Mouse (Mus musculus) right cerebral cortex, postnatal 14 days (tissue): ENCODE results near the gene Aamdc.

Source experiments
- DNase-seq: peaks from one replicate; pipeline ENCODE4 v3.0.0; 2022

Aamdc gene

GRCm38 (mm10) chr7:97579067-97579975 is at the start of gene Aamdc, which contains the start of gene Rsf1:
TSS of gene Aamdc (minus strand) at chr7:97579497.
TSS of gene Rsf1 (plus strand) at chr7:97579889.
- DNase-seq: peak; percentile 94

- no peak for DNase-seq
Observed at GRCm38 (mm10) chr7:97623402-97623801, 44.1 kb upstream of the Aamdc start.

- DNase-seq: no peak
Observed at GRCm38 (mm10) chr7:97622676-97623075, 43.4 kb upstream of the Aamdc start.

- no peak for DNase-seq
Observed at GRCm38 (mm10) chr7:97621346-97621745, 42.0 kb upstream of the Aamdc start.

- no peak for DNase-seq
Observed at GRCm38 (mm10) chr7:97598548-97598947, 19.3 kb upstream of the Aamdc start.

GRCm38 (mm10) chr7:97593535-97593934 is 14.2 kb upstream of the Aamdc start:
- DNase-seq: no peak

- no peak for DNase-seq
Observed at GRCm38 (mm10) chr7:97592396-97592795, 13.1 kb upstream of the Aamdc start.

GRCm38 (mm10) chr7:97591336-97591735 is 12.0 kb upstream of the Aamdc start:
- DNase-seq: no peak

GRCm38 (mm10) chr7:97590488-97590887 is 11.2 kb upstream of the Aamdc start:
- DNase-seq: no peak

GRCm38 (mm10) chr7:97588506-97588905 is 9.2 kb upstream of the Aamdc start:
- no peak for DNase-seq

- peak; percentile 70 for DNase-seq
Observed at GRCm38 (mm10) chr7:97580843-97581214, 1.5 kb upstream of the Aamdc start.

GRCm38 (mm10) chr7:97579976-97580842 is 912 bp upstream of the Aamdc start:
- DNase-seq: peak; percentile 57

GRCm38 (mm10) chr7:97578361-97579066 is 783 bp downstream of the Aamdc start:
- DNase-seq: peak; percentile 26

GRCm38 (mm10) chr7:97570389-97570788 is 8.9 kb downstream of the Aamdc start:
- DNase-seq: no peak

GRCm38 (mm10) chr7:97569372-97569771 is 9.9 kb downstream of the Aamdc start:
- no peak for DNase-seq

- DNase-seq: no peak
Observed at GRCm38 (mm10) chr7:97563576-97563975, 15.7 kb downstream of the Aamdc start.

- DNase-seq: no peak
Observed at GRCm38 (mm10) chr7:97550673-97551072, 28.6 kb downstream of the Aamdc start.

GRCm38 (mm10) chr7:97549301-97549700 is 30.0 kb downstream of the Aamdc start:
- DNase-seq: no peak

GRCm38 (mm10) chr7:97546462-97546861 is 32.8 kb downstream of the Aamdc start:
- DNase-seq: no peak

- no peak for DNase-seq
Observed at GRCm38 (mm10) chr7:97536571-97536970, 42.7 kb downstream of the Aamdc start.

GRCm38 (mm10) chr7:97535531-97535930 is 43.8 kb downstream of the Aamdc start:
- no peak for DNase-seq

- DNase-seq: no peak
Observed at GRCm38 (mm10) chr7:97519935-97520334, 59.4 kb downstream of the Aamdc start.

GRCm38 (mm10) chr7:97514786-97515185 is 64.5 kb downstream of the Aamdc start:
- DNase-seq: no peak
